Mouse (Mus musculus): ENCODE data around the gene Man2c1. TPM values are rescaled to one million over a fixed set of nuclear protein-coding genes. Genes with fewer than 3 reads are reported as not detected.
A peak's percentile ranks its signal among the peaks of the same experiment; 100 is the strongest.

Gene Man2c1
- polyA plus RNA-seq, 1 experiment, result 170 TPM

- no peak overlapping the region for H3K4me3 ChIP-seq (ENCODE audit: extremely low read depth, insufficient read depth, insufficient read length)
- no peaks in the 10 kb centered on the region for H3K27me3 ChIP-seq (ENCODE audit: control insufficient read depth, insufficient read depth, low read length)
- no peak for TF ChIP-seq CTCF (IDR thresholded peaks at IDR 0.05; ENCODE audit: extremely low read depth, insufficient read depth, insufficient read length, insufficient replicate concordance)
- TF ChIP-seq POLR2A (IDR thresholded peaks at IDR 0.05; ENCODE audit: low read depth, low read length), result no peak
- peaks cover 7% of the 10 kb centered on the region; the same call in 1 of the 2 replicates for H3K4me1 ChIP-seq (ENCODE audit: control insufficient read depth, insufficient read depth, insufficient read length)
- DNase-seq (ENCODE audit: low read depth in 1 of 2, low spot score in 2 of 2), result no peak
- WGBS, result 89% methylated on average over 8 of the region's 8 CpGs
- H3K27ac ChIP-seq (ENCODE audit: insufficient read depth, low read length), result no peak overlapping the region
- peaks cover 8% of the 10 kb centered on the region for H3K36me3 ChIP-seq (ENCODE audit: control insufficient read depth, insufficient read depth, low read length)
Observed at GRCm38 (mm10) chr9:57156823-57157222, 26.3 kb downstream of the Man2c1 start.

GRCm38 (mm10) chr9:57157499-57157898 is 27.0 kb downstream of the Man2c1 start:
- 26% methylated on average over 13 of the region's 13 CpGs for WGBS
- Histone ChIP-seq H3K36me3 (ENCODE audit: control insufficient read depth, insufficient read depth, low read length) (peaks cover 8% of the 10 kb centered on the region), H3K4me1 (ENCODE audit: control insufficient read depth, insufficient read depth, insufficient read length) (peaks cover 7% of the 10 kb centered on the region; the same call in 1 of the 2 replicates), H3K27ac (ENCODE audit: insufficient read depth, low read length) (peak overlapping the region; percentile 28; the same call in 1 of the 2 replicates), H3K27me3 (ENCODE audit: control insufficient read depth, insufficient read depth, low read length) (no peaks in the 10 kb centered on the region), H3K4me3 (ENCODE audit: extremely low read depth, insufficient read depth, insufficient read length) (peak overlapping the region; percentile 89)
- TF ChIP-seq POLR2A (IDR thresholded peaks at IDR 0.05; ENCODE audit: low read depth, low read length) (no peak), CTCF (IDR thresholded peaks at IDR 0.05; ENCODE audit: extremely low read depth, insufficient read depth, insufficient read length, insufficient replicate concordance) (no peak)
- no peak for DNase-seq (ENCODE audit: low read depth in 1 of 2, low spot score in 2 of 2)

- DNase-seq (ENCODE audit: low read depth in 1 of 2, low spot score in 2 of 2), result peak; percentile 78 to 84
- peaks cover 7% of the 10 kb centered on the region; the same call in 1 of the 2 replicates for H3K4me1 ChIP-seq (ENCODE audit: control insufficient read depth, insufficient read depth, insufficient read length)
- H3K27ac ChIP-seq (ENCODE audit: insufficient read depth, low read length), result peak within 1 kb of the TSS; percentile 28
- H3K27me3 ChIP-seq (ENCODE audit: control insufficient read depth, insufficient read depth, low read length), result no peaks in the 10 kb centered on the region
- WGBS, result under 1% methylated on average over 24 of the region's 24 CpGs
- H3K36me3 ChIP-seq (ENCODE audit: control insufficient read depth, insufficient read depth, low read length), result peaks cover 8% of the 10 kb centered on the region
- TF ChIP-seq POLR2A (IDR thresholded peaks at IDR 0.05; ENCODE audit: low read depth, low read length) (no peak), CTCF (IDR thresholded peaks at IDR 0.05; ENCODE audit: extremely low read depth, insufficient read depth, insufficient read length, insufficient replicate concordance) (no peak)
- peak within 1 kb of the TSS; percentile 89 for H3K4me3 ChIP-seq (ENCODE audit: extremely low read depth, insufficient read depth, insufficient read length)
Observed at GRCm38 (mm10) chr9:57158013-57158470, 27.6 kb downstream of the Man2c1 start, which contains the start of gene Commd4. TSS of gene Commd4 (minus strand) at chr9:57158331.

- Histone ChIP-seq H3K4me1 (ENCODE audit: control insufficient read depth, insufficient read depth, insufficient read length) (peaks cover 7% of the 10 kb centered on the region; the same call in 1 of the 2 replicates), H3K4me3 (ENCODE audit: extremely low read depth, insufficient read depth, insufficient read length) (peak overlapping the region; percentile 89), H3K36me3 (ENCODE audit: control insufficient read depth, insufficient read depth, low read length) (peaks cover 8% of the 10 kb centered on the region), H3K27ac (ENCODE audit: insufficient read depth, low read length) (no peak overlapping the region), H3K27me3 (ENCODE audit: control insufficient read depth, insufficient read depth, low read length) (no peaks in the 10 kb centered on the region)
- DNase-seq (ENCODE audit: low read depth in 1 of 2, low spot score in 2 of 2), result no peak
- 45% methylated on average over 11 of the region's 11 CpGs for WGBS
- TF ChIP-seq POLR2A (IDR thresholded peaks at IDR 0.05; ENCODE audit: low read depth, low read length) (no peak), CTCF (IDR thresholded peaks at IDR 0.05; ENCODE audit: extremely low read depth, insufficient read depth, insufficient read length, insufficient replicate concordance) (no peak)
Observed at GRCm38 (mm10) chr9:57158506-57158905, 28.0 kb downstream of the Man2c1 start.

- no peak for DNase-seq (ENCODE audit: low read depth in 1 of 2, low spot score in 2 of 2)
- peak; percentile 4; the same call in 1 of the 2 replicates for TF ChIP-seq CTCF (IDR thresholded peaks at IDR 0.05; ENCODE audit: extremely low read depth, insufficient read depth, insufficient read length, insufficient replicate concordance)
- no peak for TF ChIP-seq POLR2A (IDR thresholded peaks at IDR 0.05; ENCODE audit: low read depth, low read length)
- no peak overlapping the region for H3K27ac ChIP-seq (ENCODE audit: insufficient read depth, low read length)
- 10% methylated on average over 3 of the region's 3 CpGs for WGBS
- H3K27me3 ChIP-seq (ENCODE audit: control insufficient read depth, insufficient read depth, low read length), result no peaks in the 10 kb centered on the region
- peaks cover under 1% of the 10 kb centered on the region; the same call in 1 of the 2 replicates for H3K4me1 ChIP-seq (ENCODE audit: control insufficient read depth, insufficient read depth, insufficient read length)
- H3K36me3 ChIP-seq (ENCODE audit: control insufficient read depth, insufficient read depth, low read length), result no peaks in the 10 kb centered on the region
- no peak overlapping the region for H3K4me3 ChIP-seq (ENCODE audit: extremely low read depth, insufficient read depth, insufficient read length)
Observed at GRCm38 (mm10) chr9:57162496-57162895, 32.0 kb downstream of the Man2c1 start.

- 63% methylated on average over 2 of the region's 2 CpGs for WGBS
- DNase-seq (ENCODE audit: low read depth in 1 of 2, low spot score in 2 of 2), result no peak
Observed at GRCm38 (mm10) chr9:57163137-57163536, 32.6 kb downstream of the Man2c1 start.

GRCm38 (mm10) chr9:57166173-57166572 is 35.7 kb downstream of the Man2c1 start:
- no peak for DNase-seq (ENCODE audit: low read depth in 1 of 2, low spot score in 2 of 2)
- 84% methylated on average over 2 of the region's 2 CpGs for WGBS
- no peak overlapping the region for H3K27ac ChIP-seq (ENCODE audit: insufficient read depth, low read length)
- no peaks in the 10 kb centered on the region for H3K36me3 ChIP-seq (ENCODE audit: control insufficient read depth, insufficient read depth, low read length)
- no peak overlapping the region for H3K4me3 ChIP-seq (ENCODE audit: extremely low read depth, insufficient read depth, insufficient read length)
- H3K27me3 ChIP-seq (ENCODE audit: control insufficient read depth, insufficient read depth, low read length), result no peaks in the 10 kb centered on the region
- TF ChIP-seq CTCF (IDR thresholded peaks at IDR 0.05; ENCODE audit: extremely low read depth, insufficient read depth, insufficient read length, insufficient replicate concordance) (no peak), POLR2A (IDR thresholded peaks at IDR 0.05; ENCODE audit: low read depth, low read length) (no peak)
- no peaks in the 10 kb centered on the region for H3K4me1 ChIP-seq (ENCODE audit: control insufficient read depth, insufficient read depth, insufficient read length)

More at GRCm38 (mm10) chr9:57163137-57163536, 32.6 kb downstream of the Man2c1 start:
- Histone ChIP-seq H3K4me3 (ENCODE audit: extremely low read depth, insufficient read depth, insufficient read length) (no peak overlapping the region), H3K27me3 (ENCODE audit: control insufficient read depth, insufficient read depth, low read length) (no peaks in the 10 kb centered on the region), H3K36me3 (ENCODE audit: control insufficient read depth, insufficient read depth, low read length) (no peaks in the 10 kb centered on the region), H3K27ac (ENCODE audit: insufficient read depth, low read length) (no peak overlapping the region), H3K4me1 (ENCODE audit: control insufficient read depth, insufficient read depth, insufficient read length) (no peaks in the 10 kb centered on the region; the same call in 1 of the 2 replicates)
- TF ChIP-seq CTCF (IDR thresholded peaks at IDR 0.05; ENCODE audit: extremely low read depth, insufficient read depth, insufficient read length, insufficient replicate concordance), result no peak
- no peak for TF ChIP-seq POLR2A (IDR thresholded peaks at IDR 0.05; ENCODE audit: low read depth, low read length)
